Mouse (Mus musculus): Measurements from ENCODE around the gene Gal3st3.
"Not testable (repeated sequence)": the region's sequence is repeated elsewhere in the genome, so short reads cannot be mapped to it uniquely, and the experiment has no call there.

The Gal3st3 gene

GRCm38 (mm10) chr19:5309025-5309424, 10.9 kb downstream of the Gal3st3 start:
- no peak for DNase-seq

GRCm38 (mm10) chr19:5313189-5313588, 15.1 kb downstream of the Gal3st3 start:
- no peak for DNase-seq

DNA sequence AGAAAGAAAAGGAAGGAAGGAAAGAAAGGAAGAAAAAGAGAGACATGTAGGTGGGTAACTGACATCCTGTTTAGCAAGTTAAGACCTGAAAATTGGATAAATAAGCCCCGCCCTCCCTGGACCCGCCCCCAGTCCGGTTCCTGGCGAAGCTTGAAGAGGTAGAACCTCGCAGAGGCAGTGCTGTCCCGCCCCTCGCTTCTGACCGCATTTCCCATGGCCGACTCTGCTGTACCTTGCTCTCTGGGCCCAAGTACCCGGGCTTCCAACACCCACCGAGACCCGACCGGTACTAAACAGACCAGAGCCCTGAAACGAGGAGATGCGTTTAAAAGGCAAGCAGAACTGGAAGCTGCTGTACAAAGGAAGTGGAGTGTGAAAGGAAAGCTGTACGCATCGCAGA, 25.7 kb downstream of the Gal3st3 start:
- no peak for DNase-seq

DNA sequence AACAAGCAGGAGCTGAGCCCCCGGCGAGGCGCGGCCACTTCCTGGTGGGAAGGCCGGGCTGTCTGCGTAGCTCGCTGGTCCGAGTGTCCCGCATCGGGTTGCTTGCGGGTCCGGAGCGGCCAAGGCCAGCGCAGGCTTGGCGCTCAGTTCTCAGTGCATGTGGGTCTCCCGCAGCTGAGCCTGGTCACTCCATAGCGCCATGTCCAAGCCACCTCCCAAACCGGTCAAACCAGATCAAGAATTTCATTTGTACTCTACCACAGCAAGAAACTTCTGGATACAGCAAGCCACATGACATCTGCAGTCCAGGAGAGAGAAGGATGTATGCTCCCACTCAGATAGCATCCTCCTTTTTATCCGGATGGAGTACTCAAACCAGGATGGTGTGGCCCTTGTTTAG, 29.8 kb downstream of the Gal3st3 start:
- DNase-seq, result no peak

- DNase-seq, result no peak
Measured at GRCm38 (mm10) chr19:5334741-5335140, 36.6 kb downstream of the Gal3st3 start.

DNA sequence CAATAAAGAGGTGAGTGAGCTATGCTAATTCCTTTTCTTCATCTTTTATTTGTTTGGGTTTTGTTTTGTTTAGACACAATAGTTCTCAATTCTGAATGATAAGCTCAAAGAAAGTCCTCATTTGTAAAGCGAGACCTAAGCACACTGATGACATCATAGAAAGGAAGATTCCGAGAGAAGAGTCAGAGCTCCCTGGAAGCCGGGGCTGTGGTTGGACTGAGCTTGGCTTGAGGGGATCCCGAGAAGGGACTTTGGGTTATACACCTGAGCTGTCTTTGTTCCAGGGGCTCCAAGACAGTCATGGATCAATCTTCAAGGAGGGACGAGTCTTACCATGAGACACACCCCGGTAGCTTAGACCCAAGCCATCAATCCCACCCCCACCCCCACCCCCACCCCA, 37.3 kb downstream of the Gal3st3 start, which contains the start of gene Catsper1:
Catsper1 (plus strand) TSS at position 301 of the 400 bp plus-strand sequence.
- no peak for DNase-seq

DNA sequence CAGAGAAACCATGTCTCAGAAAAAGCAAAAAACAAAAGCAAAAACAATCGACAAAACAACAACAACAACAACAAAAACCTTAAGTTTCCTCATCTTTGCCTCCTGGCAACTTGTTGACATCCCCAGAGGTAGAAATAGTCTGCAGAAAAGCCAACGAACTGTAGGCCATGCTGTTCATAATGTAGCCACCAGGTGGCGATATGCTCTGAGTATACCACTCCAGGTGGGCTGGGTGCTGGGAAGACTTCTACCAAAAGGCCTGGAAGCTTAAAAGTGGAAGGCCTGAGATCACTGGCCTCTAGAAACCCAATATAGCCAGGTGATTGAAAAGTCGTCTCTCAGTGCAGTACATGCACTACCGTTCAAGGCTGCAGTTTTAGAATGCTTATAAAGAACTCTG, 39.8 kb downstream of the Gal3st3 start:
- peak; percentile 75 for DNase-seq

DNA sequence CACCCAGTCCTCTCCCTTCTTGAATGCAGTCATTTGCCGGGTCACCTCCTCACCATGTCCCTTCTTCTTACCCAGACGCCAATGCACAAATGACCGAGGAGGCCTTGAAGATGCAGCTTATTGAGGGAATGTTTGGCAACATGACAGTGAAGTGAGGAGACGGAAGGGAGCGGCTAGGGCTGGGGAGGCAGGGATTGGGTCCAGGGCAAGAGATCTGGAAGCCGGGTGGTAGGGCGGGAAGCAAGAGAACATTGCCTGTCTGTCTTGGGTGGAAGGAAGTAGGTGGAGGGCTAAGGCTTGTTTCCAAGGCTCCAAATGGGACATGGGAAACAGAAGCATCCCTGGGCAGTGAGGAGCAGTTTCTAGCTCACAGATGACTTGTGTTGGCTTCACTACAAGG, 43.2 kb downstream of the Gal3st3 start:
- no peak for DNase-seq

- DNase-seq, result no peak
Measured at GRCm38 (mm10) chr19:5345297-5346131, 47.4 kb downstream of the Gal3st3 start.

GRCm38 (mm10) chr19:5348064-5348463, 49.9 kb downstream of the Gal3st3 start:
- peak; percentile 32 for DNase-seq

DNA sequence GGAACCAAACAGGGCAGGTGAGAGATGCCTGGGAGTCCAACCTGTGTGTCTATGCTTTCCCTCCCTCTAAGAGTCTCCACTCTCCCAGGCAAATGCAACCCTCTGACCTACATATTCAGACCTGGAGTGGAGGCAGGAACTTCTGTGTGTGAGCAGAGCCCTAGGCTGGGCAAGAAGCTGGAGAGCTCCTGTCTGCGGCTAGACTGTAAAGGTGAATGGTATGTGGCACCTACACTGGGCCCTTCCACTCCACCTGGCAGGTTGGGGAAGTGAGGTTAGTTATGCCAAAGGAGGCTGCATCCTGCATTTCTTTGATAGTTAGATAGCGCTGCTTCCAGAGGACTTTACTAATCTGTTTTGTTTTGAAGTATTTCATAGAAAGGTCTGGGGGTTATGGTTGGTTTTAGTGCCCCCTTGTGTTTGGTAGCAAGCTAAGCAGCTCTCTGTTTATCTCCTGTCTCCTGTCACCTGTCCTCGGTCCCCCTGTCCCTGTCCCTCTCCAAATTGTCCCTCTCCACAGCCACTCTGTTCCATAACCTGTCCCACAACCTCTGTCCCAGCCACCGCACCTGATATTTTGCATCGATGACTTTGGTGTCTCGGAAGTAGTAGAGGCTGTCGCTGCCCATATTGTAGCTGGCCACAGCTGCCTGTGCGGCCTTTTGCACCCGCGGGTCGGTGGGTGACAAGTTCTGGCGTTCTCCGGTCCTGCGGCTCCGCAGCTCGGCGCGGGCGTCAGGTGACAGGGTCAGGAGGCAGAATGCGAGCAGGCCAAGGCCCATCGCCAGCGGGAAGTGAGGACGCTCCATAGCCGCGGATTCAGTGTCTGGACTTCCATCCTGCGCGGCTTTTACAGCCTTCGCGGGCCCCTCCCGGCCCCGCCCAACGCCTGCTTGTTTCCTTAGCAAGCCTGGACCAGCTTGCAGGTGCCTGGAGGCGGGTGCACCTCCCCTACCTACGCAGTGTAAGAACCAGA, 50.7 kb downstream of the Gal3st3 start:
- DNase-seq, result peak; percentile 61

GRCm38 (mm10) chr19:5349502-5349873, 51.4 kb downstream of the Gal3st3 start, which contains the start of gene Cst6:
Cst6 (minus strand) TSS chr19:5349574.
- DNase-seq, result not testable (repeated sequence)

DNA sequence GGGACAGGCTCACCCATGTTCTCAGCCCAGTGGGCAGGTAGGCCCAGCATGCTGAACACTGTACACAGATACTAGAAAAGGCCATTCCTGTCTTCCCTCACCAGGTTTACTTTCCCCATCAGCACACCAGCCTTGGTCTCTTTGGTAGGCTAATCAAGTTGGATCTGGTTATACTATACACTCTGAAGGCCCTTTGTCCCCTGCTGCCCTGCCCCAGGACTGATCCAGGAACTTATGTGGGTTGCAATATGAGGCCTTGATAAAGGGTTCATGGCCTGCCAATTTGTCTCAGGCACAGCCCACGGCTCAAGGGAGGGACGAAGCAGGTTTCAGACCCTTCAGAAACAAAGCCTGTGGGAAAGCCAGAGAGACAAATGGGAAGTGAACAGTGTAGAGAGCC, 55.5 kb downstream of the Gal3st3 start:
- no peak for DNase-seq

DNA sequence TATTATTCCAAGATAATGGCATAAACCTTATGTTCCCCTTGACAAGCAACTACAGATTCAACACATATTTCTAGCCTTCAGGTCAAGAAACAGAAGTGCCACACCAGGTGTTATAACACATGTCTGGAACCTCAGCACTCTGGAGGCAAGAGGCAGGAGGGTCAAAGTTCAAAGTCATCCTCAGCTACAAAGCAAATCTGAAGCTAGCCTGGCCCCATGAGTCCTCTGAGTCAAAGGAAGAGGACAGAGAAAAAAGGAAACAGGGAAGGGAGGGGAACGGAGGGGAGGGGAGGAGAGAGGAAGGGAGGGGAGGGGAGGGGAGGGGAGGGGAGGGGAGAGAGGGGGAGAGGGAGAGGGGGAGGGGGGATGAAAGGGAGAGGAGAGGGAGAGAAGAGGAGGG, 57.9 kb downstream of the Gal3st3 start:
- no peak for DNase-seq

Data from cerebellum, adult 9-11 months (tissue).